17 mouse cellular contexts compared by ENCODE assay signal in the genomic region with DNA sequence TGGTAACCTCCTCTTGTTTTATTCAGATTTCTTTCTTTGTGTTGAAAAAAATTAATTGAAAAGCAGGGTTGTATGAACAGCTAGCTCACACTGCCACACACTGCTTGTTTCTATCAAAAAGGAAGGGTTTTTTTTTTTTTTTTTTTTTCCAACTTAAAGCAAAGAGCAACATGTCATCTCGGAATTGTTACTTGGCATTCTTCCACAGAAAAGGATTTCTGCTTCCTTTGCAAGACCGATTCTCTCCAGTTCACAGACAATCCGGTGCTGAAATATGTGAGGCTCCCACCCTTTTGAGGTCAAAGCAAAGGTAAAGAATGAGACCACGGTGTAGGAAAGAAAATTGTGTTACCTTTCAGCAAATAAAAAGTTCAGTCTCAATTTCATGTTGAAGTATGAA.
DNase-seq lines count a peak whose midpoint lies in the region; ATAC-seq and TF ChIP-seq lines count a peak whose summit lies in the region.
"Had no signal": no experiment of that assay in that cellular context is flagged by ENCODE, and none has a peak within 500 bp of the region (broad histone marks: within the 10 kb centered on the region; RNA-seq: fewer than 3 reads in every experiment).

No protein-coding gene starts in this region.

- no peak overlapping the region for H3K4me3 ChIP-seq in gastrocnemius, adult 2 months
- H3K4me3 ChIP-seq in lung, embryonic 14.5 days (ENCODE audit: low read depth, low read length) = no peak overlapping the region
- H3K4me3 ChIP-seq: forebrain, embryonic 15.5 days; heart, embryonic 12.5 days; hindbrain, embryonic 10.5 days; hindbrain, embryonic 15.5 days had no signal

- H3K27me3 ChIP-seq in lung, embryonic 14.5 days (ENCODE audit: insufficient read depth, low read length) = no peaks in the 10 kb centered on the region
- H3K27me3 ChIP-seq: forebrain, embryonic 15.5 days; heart, embryonic 12.5 days; hindbrain, embryonic 15.5 days had no signal

- no peak overlapping the region for H3K9ac ChIP-seq in lung, embryonic 14.5 days
- H3K9ac ChIP-seq: forebrain, embryonic 15.5 days; heart, embryonic 12.5 days; hindbrain, embryonic 15.5 days had no signal

- intact Hi-C loops in gastrocnemius, adult 2 months (cut with DNase I) = no loop called here

- ATAC-seq in lung, embryonic 14.5 days (ENCODE audit: insufficient read depth) = no peak
- ATAC-seq: forebrain, embryonic 15.5 days; inflammation-experienced regulatory T-cells, adult 6 months had no signal

- WGBS in lung, embryonic 14.5 days = 22% methylated on average over 4 of the region's 4 CpGs

- no peaks in the 10 kb centered on the region for H3K9me3 ChIP-seq in lung, embryonic 14.5 days (ENCODE audit: low read depth, low read length)
- H3K9me3 ChIP-seq: forebrain, embryonic 15.5 days; heart, embryonic 12.5 days; hindbrain, embryonic 10.5 days; hindbrain, embryonic 15.5 days had no signal

- no peaks in the 10 kb centered on the region for H3K4me1 ChIP-seq in lung, embryonic 14.5 days (ENCODE audit: insufficient read depth)
- H3K4me1 ChIP-seq: forebrain, embryonic 15.5 days; heart, embryonic 12.5 days; hindbrain, embryonic 10.5 days; hindbrain, embryonic 15.5 days had no signal

- no peak overlapping the region for H3K4me2 ChIP-seq in lung, embryonic 14.5 days
- H3K4me2 ChIP-seq: forebrain, embryonic 15.5 days; heart, embryonic 12.5 days; hindbrain, embryonic 15.5 days had no signal

- H3K36me3 ChIP-seq in lung, embryonic 14.5 days (ENCODE audit: insufficient read depth) = no peaks in the 10 kb centered on the region
- H3K36me3 ChIP-seq: forebrain, embryonic 15.5 days; heart, embryonic 12.5 days; hindbrain, embryonic 10.5 days; hindbrain, embryonic 15.5 days had no signal

- DNase-seq in gastrocnemius, adult 2 months = peak; percentile 10
- no peak for DNase-seq in gastrocnemius, postnatal 4 days (ENCODE audit: low spot score in 2 of 2)
- DNase-seq in lung, embryonic 14.5 days = peak; percentile 58
- DNase-seq in lung, postnatal 25 days (ENCODE audit: low spot score) = no peak
- peak; percentile 51 for DNase-seq in 3T3-L1 (ENCODE audit: low read depth, low spot score)
- peak; percentile 10 for DNase-seq in skeletal muscle tissue, adult 2 months (ENCODE audit: low read depth, low spot score)
- no peak for DNase-seq in cerebellum, adult 9-11 months
- DNase-seq: adrenal gland, adult 8-10 months; adrenal gland, postnatal 36 days; cerebellum, adult 11-12 months; cerebellum, postnatal 36 days; gastrocnemius, postnatal 10 days had no signal

- TF ChIP-seq CTCF in gastrocnemius, adult 2 months (IDR thresholded peaks at IDR 0.05) = no peak
- no peak for TF ChIP-seq CTCF in lung, embryonic 14.5 days (IDR thresholded peaks at IDR 0.05; ENCODE audit: low read depth)

- H3K27ac ChIP-seq in gastrocnemius, adult 2 months = peak overlapping the region; percentile 55
- H3K27ac ChIP-seq in lung, embryonic 14.5 days (ENCODE audit: low read depth) = no peak overlapping the region
- H3K27ac ChIP-seq: forebrain, embryonic 15.5 days; hindbrain, embryonic 10.5 days; hindbrain, embryonic 15.5 days had no signal

Comparison
In these comparisons a context has a peak if more than half of its experiments do, and no peak if none do; other contexts are left out.
1. DNase-seq: peak in gastrocnemius, adult 2 months (single experiment), lung, embryonic 14.5 days (single experiment), 3T3-L1 (single experiment) and skeletal muscle tissue, adult 2 months (single experiment); none in gastrocnemius, postnatal 4 days (0 of 2), lung, postnatal 25 days (single experiment) and cerebellum, adult 9-11 months (single experiment).